Mouse (Mus musculus) left cerebral cortex, postnatal 14 days (tissue): ENCODE data around the gene Cd33. TPM values are rescaled to one million over a fixed set of nuclear protein-coding genes. Genes with fewer than 3 reads are reported as not detected.

ENCODE experiments used
- DNase-seq, 2 experiments: peaks; one replicate each; pipeline ENCODE4 v3.0.0; 2021 to 2022; ENCODE audit warnings: low spot score in 2 of 2, mixed read lengths in 1 of 2
- intact Hi-C: fragments of 180-260 bp; cut with DNase I; formaldehyde crosslinking; loops from one replicate; pipeline ENCODE4 v1.15.1; 2025
- long read RNA-seq, 2 experiments: library from polyadenylated mRNA; stranded (forward); transcript quantifications; one replicate each; pipeline ENCODE4 v2.0.0; 2021
- total RNA-seq, 2 experiments: library from RNA; stranded (reverse); gene quantifications; 2 replicates each; pipeline ENCODE4 v1.2.3; 2021

The Cd33 gene
- 1 to 10 TPM; 5.7 to 6.1 TPM for total RNA-seq
- long read RNA-seq, experiment 1, full-length matches to known transcripts = 2 of 7 reads
- long read RNA-seq, experiment 1, partial matches to known transcripts = 4 of 7 reads
- long read RNA-seq, experiment 1, other reads (novel, unspliced or antisense) = 1 of 7 reads
- long read RNA-seq, experiment 2, partial matches to known transcripts = 0 of 3 reads
- long read RNA-seq, experiment 2, other reads (novel, unspliced or antisense) = 3 of 3 reads

DNA sequence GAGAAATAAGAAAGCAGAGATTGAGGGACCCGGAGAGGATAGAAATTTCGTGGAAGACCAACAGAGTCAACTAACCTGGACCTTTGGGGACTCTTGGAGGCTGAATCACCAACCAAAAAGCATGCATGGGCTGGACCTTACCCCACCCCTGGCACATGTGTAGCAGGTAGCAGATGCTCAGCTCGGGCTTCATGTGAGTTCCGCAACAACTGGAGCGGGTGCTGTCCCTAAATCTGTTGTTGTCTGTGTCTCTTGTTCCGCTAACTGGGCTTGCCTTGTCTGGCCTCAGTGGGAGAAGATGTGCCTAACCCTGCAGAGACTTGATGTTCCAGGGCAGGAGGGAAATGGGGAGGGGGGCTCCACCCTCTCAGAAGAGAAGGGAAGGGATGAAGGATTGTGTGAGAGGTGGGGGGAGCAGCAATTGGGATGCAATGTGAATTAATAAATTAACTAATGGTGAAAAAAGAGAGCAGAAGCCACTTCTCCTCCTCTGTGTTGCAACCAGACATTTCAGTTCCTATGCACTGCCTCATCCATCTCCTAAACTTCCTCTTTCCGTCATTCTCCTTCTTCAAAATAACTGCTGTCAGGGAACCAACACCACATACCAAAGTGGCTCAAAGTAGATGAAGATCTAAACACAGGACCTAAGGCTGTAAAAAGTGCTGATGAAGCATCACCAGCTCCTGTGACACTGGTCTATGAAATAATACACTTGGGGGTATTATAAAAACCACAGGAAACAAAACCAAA lies at the start of gene Cd33:
Cd33 (minus strand) TSS at position 204 of the 753 bp plus-strand sequence.
- intact Hi-C loops = no loop called here
- no peak for DNase-seq

DNA sequence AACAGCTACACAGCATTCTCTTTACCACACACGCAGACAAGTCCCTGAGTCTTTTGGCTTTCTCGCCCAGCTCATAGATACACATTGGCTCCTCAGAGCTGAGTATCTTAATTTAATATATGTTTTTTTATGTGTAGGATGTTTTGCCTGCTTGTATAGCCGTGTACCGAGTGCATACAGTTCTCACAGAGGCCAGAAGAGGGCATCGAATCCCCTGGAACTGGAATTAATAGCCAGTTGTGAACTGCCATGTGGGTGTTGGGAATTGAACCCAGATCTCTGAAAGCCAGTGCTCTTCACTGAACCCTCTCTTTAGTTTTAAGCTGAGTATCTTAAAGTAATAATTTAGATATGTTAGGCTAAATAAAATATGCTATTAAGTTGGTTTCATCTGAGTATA lies 40.6 kb upstream of the Cd33 start:
- no peak for DNase-seq
- intact Hi-C loops = loop anchor here (5.0 to 10.0 kb wide), 2 partner anchors 93 to 270 kb away; partner anchors contain the start of gene Zfp715

DNA sequence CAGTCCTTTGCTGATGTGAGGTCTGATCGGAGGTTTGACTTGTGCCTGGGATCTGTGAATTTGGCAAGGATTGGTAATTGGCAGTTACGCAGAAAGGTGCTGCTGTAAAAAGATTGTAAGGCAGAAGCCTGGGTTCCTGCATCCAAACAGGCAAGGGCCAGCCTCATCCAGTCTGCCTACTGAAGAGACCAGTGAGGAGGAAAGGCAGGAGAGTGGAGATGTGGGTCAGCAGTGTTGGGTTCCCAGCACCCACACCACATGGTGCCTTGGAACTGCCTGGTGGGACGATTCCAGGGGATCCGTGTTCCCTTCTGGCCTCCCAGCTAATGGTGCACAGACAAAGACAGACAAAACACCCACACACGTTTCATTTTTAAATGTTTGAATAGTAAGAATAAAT lies 36.3 kb upstream of the Cd33 start:
- intact Hi-C loops = loop anchor here (10.0 kb wide), 1 partner anchor 266 kb away; the partner anchor contains the start of gene Zfp715
- peak; percentile 31 to 33 for DNase-seq

DNA sequence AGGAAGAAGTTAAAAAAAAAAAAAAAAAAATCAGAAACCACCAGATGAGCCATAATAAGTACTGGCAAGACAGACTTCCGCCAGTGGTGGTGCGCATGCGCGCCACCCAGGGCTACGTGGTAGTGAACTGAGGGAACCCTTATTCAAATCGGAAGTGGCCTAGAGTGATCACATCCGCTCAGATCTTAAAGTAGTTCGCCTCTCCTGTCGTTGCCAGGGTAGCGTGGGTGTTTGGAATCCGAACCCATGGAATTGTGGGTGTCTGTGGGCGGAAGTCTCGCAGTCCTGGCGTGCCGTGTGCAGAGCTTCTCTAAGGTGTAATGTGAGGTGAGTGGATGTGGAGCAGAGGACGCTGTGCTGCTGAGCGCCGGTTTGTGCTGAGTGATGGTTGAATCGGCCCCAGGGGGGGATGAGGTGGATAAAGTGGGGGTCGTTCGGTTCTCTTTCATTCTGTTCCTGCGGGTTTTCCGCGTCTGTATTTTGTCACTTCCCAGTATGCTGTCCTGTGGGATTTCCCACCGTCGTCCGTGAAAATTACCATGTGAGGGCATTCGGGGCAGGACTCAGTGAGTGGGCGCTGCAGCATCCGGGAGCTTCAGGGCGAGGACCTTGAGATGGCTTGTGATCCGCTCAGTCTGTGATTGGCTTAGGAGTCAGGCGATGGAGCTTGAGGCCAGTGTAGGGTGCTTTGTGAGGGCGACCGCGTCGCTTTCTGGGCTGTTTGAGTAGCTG lies 35.4 kb upstream of the Cd33 start, which contains the start of gene Zfp719:
Zfp719 (plus strand) TSS at position 171 of the 732 bp plus-strand sequence.
- intact Hi-C loops = loop anchor here (2.0 to 10.0 kb wide), 2 partner anchors 17 to 265 kb away; partner anchors contain the start of genes Zfp658 and Zfp715
- peak; percentile 95 to 98 for DNase-seq

DNA sequence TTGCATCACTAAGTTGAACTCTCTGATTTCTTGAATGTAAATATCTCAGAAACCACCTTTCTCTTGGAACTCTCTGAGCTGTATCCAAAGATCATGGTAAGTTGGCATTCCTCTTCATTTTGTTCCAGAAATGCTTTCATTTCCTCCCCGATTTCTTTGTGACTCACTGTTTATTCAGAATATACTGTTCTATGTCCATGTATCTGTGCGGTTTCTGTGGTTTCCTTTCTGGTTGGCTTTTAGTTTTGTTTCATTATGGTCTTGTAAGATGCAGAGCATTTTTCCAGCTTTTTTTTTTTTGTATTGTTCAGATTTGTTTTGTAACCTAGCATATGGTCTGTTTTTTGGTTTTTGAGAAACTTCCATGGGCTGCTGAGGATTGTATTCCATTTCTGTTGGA lies 27.0 kb upstream of the Cd33 start:
- intact Hi-C loops = no loop called here
- no peak for DNase-seq

DNA sequence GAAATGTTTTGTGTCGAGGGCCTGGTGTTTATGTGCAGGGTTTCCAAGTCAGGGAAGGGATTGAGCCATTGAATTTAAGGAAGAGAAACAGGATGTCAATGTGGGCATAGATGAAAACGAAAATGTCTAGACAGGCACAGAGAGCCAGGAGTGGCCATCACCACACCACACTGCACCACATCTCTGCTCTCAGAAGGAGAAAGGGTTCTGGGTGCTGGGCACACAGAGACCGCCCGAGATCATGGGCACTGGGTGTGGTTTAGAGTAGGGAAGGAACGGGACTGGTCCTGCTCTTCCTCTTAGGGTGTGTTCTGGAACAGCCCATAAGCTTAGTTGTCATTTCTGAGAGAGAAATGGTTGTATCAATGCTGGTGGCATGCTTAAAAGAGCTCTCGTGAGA lies 19.1 kb upstream of the Cd33 start:
- no peak for DNase-seq
- intact Hi-C loops = loop anchor here (2.0 to 5.0 kb wide), 2 partner anchors 16 to 104 kb away; partner anchors contain the start of gene Zfp719

DNA sequence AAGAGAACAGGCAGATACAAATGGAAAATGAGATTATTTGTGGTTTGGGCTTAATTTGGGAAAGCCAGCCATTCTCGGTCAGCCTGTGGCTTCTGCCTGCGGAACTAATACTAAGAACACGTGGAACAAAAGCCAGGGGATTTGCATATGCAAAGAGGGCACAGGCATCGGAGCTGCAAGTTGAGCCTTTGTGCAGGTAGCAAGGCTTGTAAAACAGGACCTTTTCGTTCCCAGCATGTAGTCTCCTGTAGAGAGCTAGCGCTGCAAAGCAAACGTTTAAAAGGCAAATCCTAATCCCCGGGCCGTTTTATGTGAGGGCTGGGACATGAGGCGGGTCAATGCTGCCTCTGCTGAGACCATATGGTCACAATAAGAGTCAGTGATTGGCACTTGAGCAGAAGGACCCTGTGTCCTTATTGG lies 18.4 kb upstream of the Cd33 start:
- intact Hi-C loops = loop anchor here (2.0 to 5.0 kb wide), 2 partner anchors 16 to 105 kb away; partner anchors contain the start of gene Zfp719
- DNase-seq = peak in 1 of 2 experiments; percentile 19

DNA sequence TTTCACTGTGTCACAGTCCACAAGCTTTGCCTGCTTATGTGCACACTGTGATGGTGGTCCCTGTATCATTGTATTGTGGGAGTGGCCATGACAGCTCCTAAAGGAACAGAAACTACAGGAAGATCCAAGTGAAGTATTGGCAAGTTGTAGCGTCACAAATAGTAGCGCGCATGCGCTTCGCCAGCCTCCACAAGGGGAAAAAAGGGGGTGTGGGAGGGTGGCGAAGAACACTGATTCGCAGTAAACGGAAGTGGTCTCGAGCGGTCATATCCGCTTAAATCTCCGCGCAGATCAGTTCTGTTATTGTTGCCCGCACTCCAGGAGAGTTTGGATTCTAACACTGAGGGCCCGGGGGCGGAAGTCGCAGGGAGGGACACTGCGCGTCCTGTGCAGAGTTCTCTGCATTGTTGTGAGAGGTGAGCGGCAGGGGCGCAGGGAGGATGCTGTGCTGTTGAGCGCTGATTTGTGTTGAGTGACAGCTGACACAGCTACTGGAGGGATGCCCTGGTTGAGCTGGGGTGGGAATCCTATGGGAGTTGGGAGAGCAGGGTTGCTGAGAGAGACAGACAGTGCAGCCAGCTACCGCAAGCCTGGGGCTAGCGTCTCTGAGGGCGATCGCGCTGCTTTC lies 17.9 kb upstream of the Cd33 start, which contains the start of gene Zfp658:
Zfp658 (plus strand) TSS at position 251 of the 628 bp plus-strand sequence.
- intact Hi-C loops = loop anchor here (2.0 to 5.0 kb wide), 2 partner anchors 17 to 105 kb away; partner anchors contain the start of gene Zfp719
- DNase-seq = peak; percentile 91 to 93

DNA sequence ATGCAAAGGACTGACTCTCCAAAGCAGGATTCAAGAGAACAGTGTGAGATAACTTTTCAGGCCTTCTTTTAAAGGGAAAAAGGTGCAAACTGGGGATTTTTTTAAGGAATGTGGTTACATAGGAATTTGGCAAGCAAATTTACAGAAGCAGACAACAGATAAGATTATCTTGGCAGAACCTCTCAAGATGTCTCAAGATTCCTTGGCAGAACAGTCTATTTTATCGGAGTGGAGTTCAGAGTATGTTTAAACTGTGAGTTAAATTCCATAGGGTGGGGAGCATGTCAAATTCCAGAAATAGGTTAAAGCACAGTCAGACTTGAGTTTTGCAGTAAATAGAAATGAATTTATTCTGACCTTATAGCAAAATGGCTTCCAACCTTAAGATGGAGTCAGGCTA lies 12.7 kb upstream of the Cd33 start:
- intact Hi-C loops = no loop called here

DNA sequence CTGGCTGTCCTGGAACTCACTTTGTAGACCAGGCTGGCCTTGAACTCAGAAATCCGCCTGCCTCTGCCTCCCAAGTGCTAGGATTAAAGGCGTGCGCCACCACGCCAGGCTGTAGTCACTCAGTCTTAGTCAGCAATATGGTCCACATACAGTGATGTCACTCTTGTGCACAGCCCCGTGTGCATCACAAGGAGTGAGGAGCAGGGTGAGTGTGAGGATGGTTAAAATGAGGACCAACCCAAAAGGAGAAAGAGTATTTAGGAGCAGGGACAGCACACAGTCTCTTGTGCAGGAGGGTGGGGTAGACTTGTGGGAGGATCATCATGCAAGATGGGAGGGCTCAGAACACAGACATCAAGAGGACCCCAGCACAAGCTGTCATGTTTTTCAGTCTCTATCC lies 11.1 kb upstream of the Cd33 start:
- DNase-seq = no peak
- intact Hi-C loops = no loop called here

More for the DNA sequence above, 12.7 kb upstream of the Cd33 start:
- no peak for DNase-seq

DNA sequence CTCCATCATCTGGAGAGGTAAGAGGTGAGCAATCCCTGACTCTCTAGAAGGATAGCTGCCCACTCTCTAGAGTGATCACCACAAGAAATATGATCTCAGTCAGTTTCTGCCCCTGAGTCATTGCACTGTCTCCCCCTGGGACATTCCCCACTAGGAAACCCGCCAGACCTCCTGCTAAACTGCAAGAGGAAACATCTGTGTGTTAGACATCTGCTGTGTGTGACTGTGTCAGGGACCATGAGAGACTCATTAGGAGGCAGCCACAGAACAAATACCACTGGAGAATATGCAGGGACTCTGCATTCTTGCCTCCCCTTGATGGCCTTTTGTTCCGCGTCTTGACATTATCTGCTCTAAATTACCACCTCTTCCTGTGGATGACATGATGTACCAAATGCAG lies 10.3 kb upstream of the Cd33 start:
- intact Hi-C loops = no loop called here

DNA sequence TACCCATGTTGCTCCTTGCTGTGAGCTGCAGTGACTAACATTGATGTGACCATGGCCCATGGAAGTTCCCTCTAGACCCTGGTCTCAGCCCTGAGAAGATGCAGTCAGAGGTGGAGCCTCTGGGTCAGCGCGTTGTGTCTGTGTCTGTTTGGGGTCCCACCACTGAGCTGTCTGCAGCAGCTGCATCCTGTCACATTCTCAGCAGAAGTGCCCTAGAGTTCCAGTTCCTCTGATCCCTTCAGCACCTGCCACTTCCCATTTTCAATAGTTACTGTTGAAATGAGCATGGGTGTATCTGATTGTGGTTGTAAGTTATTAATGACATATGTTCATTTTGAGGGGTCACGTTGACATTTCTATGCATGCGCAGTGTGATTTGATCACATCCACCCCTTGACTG lies 8.9 kb upstream of the Cd33 start:
- DNase-seq = peak; percentile 41 to 49
- intact Hi-C loops = no loop called here

More for the DNA sequence above, 10.3 kb upstream of the Cd33 start:
- DNase-seq = no peak

DNA sequence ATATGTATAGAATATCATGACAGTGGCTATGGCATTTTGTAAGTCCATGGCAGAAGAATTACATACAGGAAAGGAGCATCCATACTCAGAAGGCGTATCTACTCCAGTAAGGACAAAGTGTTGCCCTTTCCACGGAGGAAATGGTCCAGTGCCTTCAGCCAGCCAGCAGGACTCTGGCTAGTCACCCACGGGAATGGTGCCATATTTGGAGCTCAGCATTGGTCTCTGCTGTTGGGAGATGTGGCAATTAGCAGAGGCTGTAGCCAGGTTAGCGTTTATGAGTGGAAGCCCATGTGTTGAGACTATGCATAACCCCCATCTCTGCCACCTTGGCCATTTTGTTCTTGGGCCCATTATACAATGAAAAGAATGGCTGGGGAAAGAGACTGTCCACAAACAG lies 4.0 kb upstream of the Cd33 start:
- intact Hi-C loops = no loop called here

DNA sequence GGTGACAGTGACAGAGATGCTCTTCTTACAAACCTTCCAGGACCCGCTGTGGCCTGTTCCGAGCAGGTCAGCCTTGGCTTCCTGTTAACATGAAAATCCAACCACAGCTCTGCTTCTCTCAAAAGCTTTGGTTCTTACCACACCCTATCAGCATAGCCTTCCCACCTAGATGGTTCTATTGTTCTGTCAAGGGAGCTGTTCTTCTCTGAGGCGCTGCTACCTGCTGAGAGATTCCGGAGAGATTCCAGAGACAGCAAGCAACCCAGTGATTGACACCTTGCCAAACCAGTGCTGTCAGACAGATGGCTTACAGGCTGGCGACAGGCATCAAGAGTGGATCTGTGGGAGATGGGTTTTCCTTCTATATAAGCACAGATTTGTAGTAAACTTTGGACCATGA lies 3.4 kb upstream of the Cd33 start:
- intact Hi-C loops = no loop called here
- peak in 1 of 2 experiments; percentile 16 for DNase-seq

More for the DNA sequence above, 4.0 kb upstream of the Cd33 start:
- DNase-seq = no peak

DNA sequence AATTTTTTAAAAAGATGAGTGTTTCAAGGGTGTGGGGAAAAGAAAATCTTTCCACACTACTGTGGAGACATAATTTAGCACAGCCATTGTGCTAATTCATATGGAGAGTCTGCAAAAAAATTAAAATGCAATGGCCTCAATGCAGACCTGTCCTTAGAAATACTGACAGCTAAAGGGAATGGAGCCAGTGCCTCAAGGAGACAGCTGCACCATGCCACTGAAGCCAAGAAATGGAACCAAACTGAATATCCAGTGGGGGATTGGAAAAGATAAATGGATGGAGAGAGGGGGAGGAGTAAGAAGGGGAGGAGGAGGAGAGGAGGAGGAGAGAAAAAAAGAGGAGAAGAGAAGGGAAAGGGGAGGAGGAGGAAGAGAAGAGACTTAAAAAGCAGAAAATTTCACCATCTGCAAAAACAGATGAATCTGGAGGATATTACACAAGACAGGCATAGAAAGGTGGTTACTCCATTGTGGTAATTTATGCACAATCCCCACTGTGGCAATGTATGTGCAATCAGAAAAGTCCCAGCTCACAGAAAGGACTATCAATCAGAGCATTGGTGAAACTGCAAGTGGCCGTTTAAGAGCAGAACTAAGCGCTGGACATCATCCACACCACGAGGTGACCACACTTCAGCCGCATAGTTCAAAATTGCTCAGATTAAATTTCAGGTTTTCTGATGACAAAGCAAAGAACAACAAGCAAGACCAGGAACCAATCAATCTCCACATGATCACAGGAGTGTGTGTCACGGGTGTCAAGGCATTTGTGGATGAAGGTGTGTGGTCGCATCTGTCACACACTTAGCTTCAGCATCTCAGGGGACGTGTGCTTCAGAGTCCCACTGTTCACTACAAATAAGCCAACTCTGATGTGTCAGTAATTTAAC lies 1.7 kb upstream of the Cd33 start:
- no peak for DNase-seq
- intact Hi-C loops = no loop called here

DNA sequence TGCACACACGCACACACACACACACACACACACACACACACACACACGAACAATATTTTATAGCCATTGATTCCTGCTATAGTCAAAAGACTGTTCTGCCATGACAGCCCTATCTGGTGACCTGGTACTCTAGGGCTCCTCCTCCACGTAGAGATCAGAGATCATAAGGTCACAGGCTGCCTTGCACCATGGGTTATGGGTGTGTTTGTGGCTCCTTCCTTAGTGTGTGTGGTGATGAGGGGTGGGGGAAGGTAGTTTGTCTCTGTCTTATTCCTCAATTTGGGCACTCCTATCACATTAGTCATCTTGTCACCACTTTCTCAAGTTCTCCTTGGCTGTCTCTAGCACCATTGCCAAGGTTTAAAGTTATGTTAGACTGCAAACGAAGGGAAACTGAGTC lies 5.7 kb downstream of the Cd33 start:
- DNase-seq = no peak
- intact Hi-C loops = no loop called here

DNA sequence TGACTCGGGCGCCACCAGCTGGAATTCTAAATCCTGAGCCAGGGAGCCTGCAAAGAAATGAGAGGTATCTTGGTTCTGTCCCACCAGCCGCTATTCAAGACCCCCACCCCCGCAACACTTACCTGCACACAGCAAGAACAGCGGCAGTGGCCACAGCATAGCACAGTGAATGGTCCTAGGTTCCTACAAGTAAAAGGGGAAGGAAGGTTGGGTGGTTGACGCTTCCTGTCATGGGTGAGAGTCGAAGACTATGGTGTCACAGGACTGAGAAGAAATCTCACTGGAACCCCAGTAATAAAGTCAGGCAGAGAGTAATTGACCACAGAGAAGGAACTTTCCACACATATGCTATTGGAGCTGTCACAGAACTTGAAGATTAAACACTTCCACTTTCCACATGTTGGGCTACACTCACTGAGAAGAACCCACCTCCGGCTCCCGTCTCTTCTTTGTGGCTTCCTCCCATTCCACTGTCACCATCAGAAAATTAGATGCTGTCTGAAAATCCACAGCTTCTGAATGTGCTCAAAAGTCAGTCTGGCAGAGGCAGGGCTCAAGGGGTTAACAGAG lies 11.2 kb downstream of the Cd33 start:
- no peak for DNase-seq
- intact Hi-C loops = no loop called here

DNA sequence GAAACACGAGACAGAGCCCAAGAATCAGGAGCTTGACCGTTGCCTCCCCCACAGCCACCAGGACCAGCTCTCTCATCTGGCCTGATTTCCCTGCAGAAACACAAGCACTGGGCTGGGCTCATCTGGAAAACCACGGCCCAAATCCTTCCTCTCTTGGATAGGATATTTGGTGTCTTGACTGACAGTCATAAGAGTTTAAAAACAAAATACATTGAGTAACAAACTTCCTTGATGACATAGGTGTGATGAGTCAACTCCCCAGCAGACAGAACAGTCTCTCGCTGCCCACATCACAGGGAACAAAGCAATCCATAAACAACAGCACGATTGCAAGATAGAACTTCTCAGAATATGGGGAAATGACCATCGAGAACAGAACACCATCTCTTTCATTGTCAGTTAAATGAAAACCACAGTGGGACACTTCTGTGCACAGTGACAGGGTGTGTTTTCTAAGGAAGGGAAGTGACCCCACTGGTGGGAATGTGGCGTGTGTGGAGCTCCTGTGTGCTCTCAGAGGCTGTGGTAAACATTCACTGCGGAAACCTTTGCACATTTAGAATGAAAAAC lies 13.9 kb downstream of the Cd33 start:
- no peak for DNase-seq
- intact Hi-C loops = no loop called here
